13 mouse cellular contexts compared by ENCODE assay signal in the genomic region with DNA sequence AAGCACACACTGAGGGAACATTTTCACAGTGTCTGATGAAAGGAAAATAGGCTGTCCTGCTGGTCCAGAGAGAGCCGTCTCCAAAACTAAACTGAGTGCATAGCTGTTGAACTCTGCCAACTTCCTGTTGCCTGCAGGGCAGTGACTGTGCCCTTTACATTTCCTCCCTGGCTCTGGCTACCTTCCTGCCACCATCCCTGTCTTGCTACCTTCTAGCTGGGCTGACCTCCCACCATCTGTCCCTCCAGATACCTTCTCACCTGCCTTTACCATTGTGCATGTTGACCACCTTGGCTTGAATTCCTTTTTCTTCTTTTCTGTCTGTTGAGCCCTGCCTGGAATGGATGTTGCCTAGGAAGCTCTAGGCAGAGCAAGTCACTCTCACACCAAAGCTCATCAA.
"Had no signal": no experiment of that assay in that cellular context is flagged by ENCODE, and none has a peak within 500 bp of the region (broad histone marks: within the 10 kb centered on the region; RNA-seq: fewer than 3 reads in every experiment).

No protein-coding gene starts in this region.

- H3K9ac ChIP-seq: kidney, embryonic 15.5 days; limb, embryonic 13.5 days; liver, embryonic 14.5 days had no signal

- H3K4me1 ChIP-seq: kidney, embryonic 15.5 days; limb, embryonic 13.5 days had no signal

- H3K4me2 ChIP-seq: kidney, embryonic 15.5 days; limb, embryonic 13.5 days; midbrain, embryonic 11.5 days had no signal

- H3K36me3 ChIP-seq: kidney, embryonic 15.5 days; limb, embryonic 13.5 days had no signal

- H3K27ac ChIP-seq: kidney, embryonic 15.5 days; limb, embryonic 13.5 days; liver, embryonic 14.5 days had no signal

- ATAC-seq: midbrain, embryonic 16.5 days had no signal

- H3K4me3 ChIP-seq: kidney, embryonic 15.5 days; limb, embryonic 13.5 days had no signal

- DNase-seq: kidney, postnatal 14 days; left cerebral cortex, postnatal 4 days; lung, adult 18-20 months; lung, postnatal 36 days; right cerebral cortex, postnatal 4 days; spleen, adult 18-20 months; thymus, adult 18-20 months; thymus, postnatal 14 days had no signal

- H3K27me3 ChIP-seq: kidney, embryonic 15.5 days; limb, embryonic 13.5 days had no signal

- H3K9me3 ChIP-seq: kidney, embryonic 15.5 days; limb, embryonic 13.5 days had no signal
